Mouse (Mus musculus) right cerebral cortex, postnatal 4 days (tissue): ENCODE data around the gene Ccdc32.
"Not testable (repeated sequence)": the region's sequence is repeated elsewhere in the genome, so short reads cannot be mapped to it uniquely, and the experiment has no call there.

Source experiments
- DNase-seq: peaks from one replicate; pipeline ENCODE4 v3.0.0-alpha.2; 2022

Ccdc32 gene

GRCm38 (mm10) chr2:119028941-119029551 is at the start of gene Ccdc32:
Ccdc32 (minus strand) TSS chr2:119029393.
- DNase-seq: peak; percentile 84

GRCm38 (mm10) chr2:119072397-119072796 is 43.2 kb upstream of the Ccdc32 start:
- no peak for DNase-seq

- DNase-seq: no peak
These were observed 30.9 kb upstream of the Ccdc32 start for GRCm38 (mm10) chr2:119060139-119060538.

GRCm38 (mm10) chr2:119050132-119050650 is 21.0 kb upstream of the Ccdc32 start:
- DNase-seq: no peak

- no peak for DNase-seq
These were observed 18.7 kb upstream of the Ccdc32 start for GRCm38 (mm10) chr2:119047849-119048248.

GRCm38 (mm10) chr2:119046649-119047611 is 17.7 kb upstream of the Ccdc32 start, which contains the start of gene Knl1:
Knl1 (plus strand) TSS chr2:119047119.
- peak; percentile 96 for DNase-seq

- DNase-seq: no peak
These were observed 16.0 kb upstream of the Ccdc32 start for GRCm38 (mm10) chr2:119045163-119045562.

- peak; percentile 45 for DNase-seq
These were observed 11.7 kb upstream of the Ccdc32 start for GRCm38 (mm10) chr2:119040882-119041281.

- no peak for DNase-seq
These were observed 6.2 kb upstream of the Ccdc32 start for GRCm38 (mm10) chr2:119035397-119035745.

GRCm38 (mm10) chr2:119034656-119035396 is 5.6 kb upstream of the Ccdc32 start, which contains the start of gene Rpusd2:
Rpusd2 (plus strand) TSS chr2:119034790.
- peak; percentile 91 for DNase-seq

GRCm38 (mm10) chr2:119032191-119032590 is 3.0 kb upstream of the Ccdc32 start:
- no peak for DNase-seq

GRCm38 (mm10) chr2:119026951-119027350 is 2.2 kb downstream of the Ccdc32 start:
- no peak for DNase-seq

GRCm38 (mm10) chr2:119025239-119025616 is 4.0 kb downstream of the Ccdc32 start:
- no peak for DNase-seq

GRCm38 (mm10) chr2:119024536-119025238 is 4.5 kb downstream of the Ccdc32 start:
- DNase-seq: no peak

GRCm38 (mm10) chr2:119023154-119023660 is 6.0 kb downstream of the Ccdc32 start:
- DNase-seq: no peak

GRCm38 (mm10) chr2:119019538-119019937 is 9.7 kb downstream of the Ccdc32 start:
- DNase-seq: peak; percentile 24

- DNase-seq: no peak
These were observed 10.1 kb downstream of the Ccdc32 start for GRCm38 (mm10) chr2:119019131-119019530.

- peak; percentile 11 for DNase-seq
These were observed 10.6 kb downstream of the Ccdc32 start for GRCm38 (mm10) chr2:119018391-119019122.

- DNase-seq: no peak
These were observed 11.5 kb downstream of the Ccdc32 start for GRCm38 (mm10) chr2:119017647-119018046.

- not testable (repeated sequence) for DNase-seq
These were observed 12.9 kb downstream of the Ccdc32 start for GRCm38 (mm10) chr2:119016312-119016711.

GRCm38 (mm10) chr2:119015604-119016180 is 13.5 kb downstream of the Ccdc32 start:
- DNase-seq: no peak
